Mouse (Mus musculus) myocyte (in vitro differentiated cells): Measurements from ENCODE around the gene Bicdl2. TPM values are rescaled to one million over a fixed set of nuclear protein-coding genes. Genes with fewer than 3 reads are reported as not detected.

ENCODE experiments used
- H3K27me3 ChIP-seq: one replicate; pipeline ENCODE4 v1.6.1; 2011; ENCODE audit not compliant: control insufficient read depth, insufficient read depth, insufficient read length
- H3K36me3 ChIP-seq: one replicate; pipeline ENCODE4 v1.6.1; 2011; ENCODE audit not compliant: control insufficient read depth, insufficient read depth
- H3K4me2 ChIP-seq: one replicate; pipeline ENCODE4 v1.6.1; 2011; ENCODE audit warnings: low read depth, control low read depth
- H3K4me3 ChIP-seq: one replicate; pipeline ENCODE4 v1.5.1; 2011; ENCODE audit warnings: mild to moderate bottlenecking, control low read depth, moderate library complexity
- H3K79me2 ChIP-seq: one replicate; pipeline ENCODE4 v1.6.1; 2011; ENCODE audit not compliant: control insufficient read depth, insufficient read depth
- H3ac ChIP-seq: one replicate; pipeline ENCODE4 v1.6.1; 2011; ENCODE audit not compliant: control insufficient read depth, insufficient read length
- CEBPB ChIP-seq: IDR thresholded peaks from 2 replicates; pipeline ENCODE4 v1.6.1; 2011; ENCODE audit warnings: mild to moderate bottlenecking, moderate library complexity; ENCODE audit not compliant: poor library complexity, insufficient read depth, severe bottlenecking
- E2F4 ChIP-seq: IDR thresholded peaks from one replicate; pipeline ENCODE4 v1.6.1; 2011; ENCODE audit warnings: mild to moderate bottlenecking, control low read depth, moderate library complexity; ENCODE audit not compliant: insufficient read depth
- MAX ChIP-seq: IDR thresholded peaks from one replicate; pipeline ENCODE4 v1.6.1; 2011; ENCODE audit warnings: low read depth, mild to moderate bottlenecking, control low read depth
- MYOD1 ChIP-seq, 3 experiments: IDR thresholded peaks; one replicate each; pipeline ENCODE4 v1.6.1; 2011; ENCODE audit warnings: control low read depth in 2 of 3, low read depth in 2 of 3, mild to moderate bottlenecking in 2 of 3, moderate library complexity in 1 of 3; ENCODE audit not compliant: insufficient read length in 2 of 3, control insufficient read depth in 1 of 3
- MYOG ChIP-seq, 3 experiments: IDR thresholded peaks; one replicate each; pipeline ENCODE4 v1.6.1; 2011; ENCODE audit warnings: control low read depth in 2 of 3, low read depth in 2 of 3, mild to moderate bottlenecking in 2 of 3; ENCODE audit not compliant: insufficient read length in 2 of 3, control insufficient read depth in 1 of 3, insufficient read depth in 1 of 3
- POLR2A ChIP-seq: IDR thresholded peaks from one replicate; pipeline ENCODE4 v1.6.1; 2011; ENCODE audit warnings: low read depth, mild to moderate bottlenecking, control low read depth, moderate library complexity; ENCODE audit not compliant: insufficient read length
- POLR2AphosphoS2 ChIP-seq: IDR thresholded peaks from one replicate; pipeline ENCODE4 v1.6.1; 2011; ENCODE audit warnings: low read depth, control low read depth; ENCODE audit not compliant: insufficient read length
- REST ChIP-seq: IDR thresholded peaks from one replicate; pipeline ENCODE4 v1.6.1; 2011; ENCODE audit warnings: mild to moderate bottlenecking, control low read depth, moderate library complexity; ENCODE audit not compliant: insufficient read depth, insufficient read length
- SRF ChIP-seq: IDR thresholded peaks from one replicate; pipeline ENCODE4 v1.6.1; 2011; ENCODE audit warnings: low read depth; ENCODE audit not compliant: control insufficient read depth, insufficient read length
- TCF12 ChIP-seq: IDR thresholded peaks from one replicate; pipeline ENCODE4 v1.6.1; 2011; ENCODE audit warnings: mild to moderate bottlenecking, control low read depth; ENCODE audit not compliant: poor library complexity, insufficient read depth, severe bottlenecking
- TCF3 ChIP-seq: IDR thresholded peaks from one replicate; pipeline ENCODE4 v1.6.1; 2011; ENCODE audit warnings: low read depth, control low read depth; ENCODE audit not compliant: insufficient read length
- USF1 ChIP-seq: IDR thresholded peaks from one replicate; pipeline ENCODE4 v1.6.1; 2011; ENCODE audit warnings: low read depth, mild to moderate bottlenecking, control low read depth, moderate library complexity
- polyA plus RNA-seq: library from polyadenylated mRNA; unstranded; fragments of >200 nt; fragmentation: generic; extraction: Trizol; gene quantifications from one replicate; pipeline ENCODE4 v1.2.1, GENCODE M21; 2012; ENCODE audit warnings: missing spikeins

The Bicdl2 gene
- 0.14 TPM for polyA plus RNA-seq

DNA sequence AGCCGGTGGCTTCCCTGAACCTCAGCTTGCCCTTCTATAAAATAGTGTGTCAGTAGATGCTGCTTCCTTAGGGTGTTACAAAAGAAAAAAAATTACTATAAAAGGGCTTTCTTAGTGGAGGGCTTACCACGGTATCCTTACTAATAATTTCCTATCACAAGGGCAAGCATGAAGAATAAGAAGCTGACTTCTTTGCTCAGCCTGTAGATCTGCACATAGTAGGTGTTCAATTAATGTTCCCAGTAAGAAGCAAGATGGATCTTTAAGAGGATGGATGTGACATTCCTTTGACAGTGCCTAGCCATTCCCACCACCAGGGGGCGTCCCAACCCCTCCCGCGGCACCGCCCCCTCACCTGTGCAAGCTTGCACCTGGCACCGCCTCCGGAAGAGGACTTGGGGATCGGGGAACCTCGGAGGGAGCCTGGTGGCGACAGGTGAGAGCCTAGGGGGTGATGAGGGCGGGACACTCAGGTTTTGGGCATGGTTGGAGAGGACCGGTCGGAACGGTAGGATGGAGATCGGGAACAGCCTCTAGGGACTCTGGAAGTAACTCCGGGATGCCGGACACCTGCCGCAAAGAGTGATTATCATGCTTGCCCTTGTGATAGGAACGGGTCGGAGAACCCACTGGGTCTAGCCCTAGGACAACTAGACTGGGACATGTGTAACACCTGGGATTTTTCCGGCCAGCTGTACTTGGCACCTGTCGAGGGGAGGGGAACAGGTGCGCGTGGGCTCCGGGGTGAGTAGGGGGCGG lies at the start of gene Bicdl2:
Gene Bicdl2 (plus strand): TSS at position 390 of the 759 bp plus-strand sequence.
- Histone ChIP-seq H3ac (no peak within 1 kb of the TSS), H3K79me2 (no peaks in the 10 kb centered on the region), H3K27me3 (no peaks in the 10 kb centered on the region), H3K36me3 (no peaks in the 10 kb centered on the region), H3K4me2 (no peak within 1 kb of the TSS), H3K4me3 (no peak within 1 kb of the TSS)
- TF ChIP-seq MYOD1 (IDR thresholded peaks at IDR 0.05; ENCODE audit: control insufficient read depth in 1 of 3, insufficient read length in 2 of 3, low read depth in 2 of 3) (peak in 1 of 3 experiments; percentile 44), CEBPB (no peak), MYOG (IDR thresholded peaks at IDR 0.05; ENCODE audit: control insufficient read depth in 1 of 3, insufficient read depth in 1 of 3, insufficient read length in 2 of 3, low read depth in 2 of 3) (peak in 1 of 3 experiments; percentile 11)

- Histone ChIP-seq H3ac (no peak overlapping the region), H3K36me3 (no peaks in the 10 kb centered on the region), H3K79me2 (no peaks in the 10 kb centered on the region), H3K4me2 (no peak overlapping the region), H3K4me3 (no peak overlapping the region), H3K27me3 (peaks cover 40% of the 10 kb centered on the region)
- TF ChIP-seq SRF (no peak), MYOD1 (IDR thresholded peaks at IDR 0.05; ENCODE audit: control insufficient read depth in 1 of 3, insufficient read length in 2 of 3, low read depth in 2 of 3) (no peak), POLR2AphosphoS2 (no peak)
These were observed 43.2 kb upstream of the Bicdl2 start for GRCm38 (mm10) chr17:23617087-23617486.

DNA sequence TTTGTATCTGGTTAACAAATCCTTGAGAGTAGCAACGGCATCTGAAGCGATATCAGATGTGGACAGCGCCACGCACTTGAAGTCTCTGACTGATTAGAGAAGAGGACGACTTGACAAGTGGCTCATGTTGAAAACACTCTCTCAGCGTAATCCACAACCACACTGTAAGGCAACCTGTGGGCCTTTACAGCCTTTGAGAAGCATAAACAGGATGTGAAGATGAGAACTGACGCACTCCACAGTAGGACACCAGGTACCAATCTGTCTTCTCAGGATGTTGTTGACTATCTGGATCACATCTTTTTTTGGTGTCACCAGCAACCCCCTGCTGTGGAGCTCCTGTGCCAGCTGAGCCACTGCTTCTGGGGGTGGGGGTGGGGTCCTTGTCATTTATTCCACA lies 40.0 kb upstream of the Bicdl2 start:
- Histone ChIP-seq H3K27me3 (peaks cover 56% of the 10 kb centered on the region), H3K4me2 (no peak overlapping the region), H3K4me3 (no peak overlapping the region), H3ac (no peak overlapping the region), H3K36me3 (no peaks in the 10 kb centered on the region), H3K79me2 (no peaks in the 10 kb centered on the region)
- TF ChIP-seq SRF (no peak), TCF12 (no peak), REST (no peak), POLR2AphosphoS2 (no peak), CEBPB (no peak), POLR2A (no peak), TCF3 (no peak), MAX (no peak), MYOG (IDR thresholded peaks at IDR 0.05; ENCODE audit: control insufficient read depth in 1 of 3, insufficient read depth in 1 of 3, insufficient read length in 2 of 3, low read depth in 2 of 3) (no peak), E2F4 (no peak)

GRCm38 (mm10) chr17:23627813-23628212 lies 32.5 kb upstream of the Bicdl2 start:
- Histone ChIP-seq H3K4me3 (no peak overlapping the region), H3ac (no peak overlapping the region), H3K27me3 (peaks cover 29% of the 10 kb centered on the region), H3K4me2 (no peak overlapping the region), H3K36me3 (no peaks in the 10 kb centered on the region), H3K79me2 (no peaks in the 10 kb centered on the region)
- TF ChIP-seq REST (no peak), MYOG (IDR thresholded peaks at IDR 0.05; ENCODE audit: control insufficient read depth in 1 of 3, insufficient read depth in 1 of 3, insufficient read length in 2 of 3, low read depth in 2 of 3) (no peak), TCF3 (no peak), MYOD1 (IDR thresholded peaks at IDR 0.05; ENCODE audit: control insufficient read depth in 1 of 3, insufficient read length in 2 of 3, low read depth in 2 of 3) (no peak), POLR2AphosphoS2 (no peak), MAX (no peak), TCF12 (no peak), E2F4 (no peak), POLR2A (no peak), CEBPB (no peak), SRF (no peak), USF1 (no peak)
